Mouse (Mus musculus) adrenal gland, postnatal 4 days (tissue): ENCODE measurements at regions not wholly inside any gene's neighbourhood (a gene's known extent, or its start where the extent isn't known, plus 50 kb on each side); places are given as distances from the start of the nearest gene placed in this dataset.

Experiments
- DNase-seq, 2 experiments: peaks; one replicate each; pipeline ENCODE4 v3.0.0; 2021 to 2022; ENCODE audit warnings: low spot score in 2 of 2, mixed read lengths in 2 of 2

DNA sequence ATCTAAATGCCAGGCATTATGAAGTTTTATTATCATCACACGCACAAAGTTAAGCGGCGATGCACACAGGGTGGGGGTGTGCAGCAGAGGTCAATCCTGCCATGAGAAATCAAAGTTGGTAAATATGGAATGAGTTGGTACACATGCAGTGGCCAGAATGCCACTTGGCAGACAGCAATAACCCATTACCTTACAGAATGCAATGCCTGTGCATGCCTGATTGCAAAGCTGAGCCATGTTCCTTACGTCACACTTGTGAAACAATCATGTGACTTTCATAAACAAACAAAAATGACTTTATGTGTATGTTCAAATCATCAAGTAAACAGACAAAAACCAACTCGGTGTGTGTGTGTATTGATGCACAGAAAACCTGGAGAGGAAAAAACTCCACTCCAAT lies 208.5 kb upstream of the Mkln1 start:
- no peak for DNase-seq

DNA sequence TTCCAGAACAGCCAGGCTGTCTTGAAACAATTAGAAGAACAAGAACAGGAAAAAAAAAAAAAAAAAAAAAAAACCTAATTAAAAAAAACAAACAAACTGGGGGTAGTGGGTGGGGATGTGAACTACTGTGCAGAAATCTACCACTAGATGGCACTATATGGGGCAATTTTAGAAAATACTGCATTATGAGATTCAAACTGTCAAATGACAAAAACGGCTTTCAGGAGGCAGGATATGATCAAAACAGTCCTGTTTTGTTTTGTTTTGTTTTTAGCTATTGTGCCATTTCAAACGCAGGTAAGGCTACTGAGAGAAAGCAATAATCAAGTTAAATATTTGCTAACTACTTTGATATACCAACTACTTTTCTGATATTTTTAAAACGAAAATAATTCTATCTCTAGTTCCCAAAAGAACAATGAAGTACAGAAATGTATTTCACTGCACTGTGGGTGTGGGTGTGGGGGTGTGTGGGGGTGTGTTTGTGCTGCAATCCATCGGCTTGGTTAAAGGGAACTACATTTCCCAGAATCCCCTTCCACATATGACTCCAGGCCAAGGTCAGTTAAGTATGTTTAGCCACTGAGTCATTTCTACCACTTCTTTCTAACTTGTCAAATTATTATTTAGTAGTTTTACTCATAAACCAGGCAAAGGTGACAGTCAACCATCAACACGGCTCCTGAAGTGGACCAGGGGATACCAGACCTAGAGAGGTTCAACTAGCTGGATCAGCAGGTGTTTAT lies 207.7 kb upstream of the Mkln1 start:
- no peak for DNase-seq

DNA sequence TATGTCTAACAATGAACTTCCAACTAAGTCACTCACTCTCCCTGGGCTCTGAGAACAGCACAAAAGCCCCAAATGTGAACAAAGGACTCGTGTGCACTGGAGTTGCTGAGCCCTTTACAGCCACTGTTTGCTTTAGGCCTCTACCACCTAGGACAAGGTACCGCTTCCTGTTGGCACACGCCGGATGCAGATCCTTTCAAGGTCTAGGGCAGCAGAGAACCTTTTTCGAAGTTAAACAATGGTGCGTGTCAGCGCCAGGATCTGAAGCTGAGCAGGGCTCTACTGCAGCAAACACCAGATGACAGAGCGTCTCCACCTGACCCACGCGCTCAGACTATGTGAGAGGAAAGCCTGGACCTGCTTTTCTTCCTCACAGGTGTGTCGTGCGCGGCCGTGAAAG lies 207.0 kb upstream of the Mkln1 start:
- DNase-seq: no peak

DNA sequence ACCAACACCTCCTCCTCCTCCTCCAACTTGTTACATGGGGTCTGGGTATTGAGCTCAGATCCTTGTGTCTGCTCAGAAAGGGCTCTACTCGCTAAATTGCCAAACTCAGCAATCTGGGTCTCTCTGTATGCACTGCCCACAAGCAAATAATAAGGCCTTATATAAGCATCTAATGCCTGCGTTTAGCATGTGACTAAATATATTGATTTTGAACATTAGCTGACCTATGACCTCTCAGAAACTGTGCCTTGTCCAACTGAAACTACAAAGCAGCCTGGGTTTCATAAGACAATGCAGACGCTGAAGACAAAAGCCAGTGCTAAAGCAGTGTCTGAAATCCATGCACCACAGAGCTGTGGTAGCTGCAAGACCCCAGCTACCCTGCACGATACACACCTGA lies 206.3 kb upstream of the Mkln1 start:
- no peak for DNase-seq

DNA sequence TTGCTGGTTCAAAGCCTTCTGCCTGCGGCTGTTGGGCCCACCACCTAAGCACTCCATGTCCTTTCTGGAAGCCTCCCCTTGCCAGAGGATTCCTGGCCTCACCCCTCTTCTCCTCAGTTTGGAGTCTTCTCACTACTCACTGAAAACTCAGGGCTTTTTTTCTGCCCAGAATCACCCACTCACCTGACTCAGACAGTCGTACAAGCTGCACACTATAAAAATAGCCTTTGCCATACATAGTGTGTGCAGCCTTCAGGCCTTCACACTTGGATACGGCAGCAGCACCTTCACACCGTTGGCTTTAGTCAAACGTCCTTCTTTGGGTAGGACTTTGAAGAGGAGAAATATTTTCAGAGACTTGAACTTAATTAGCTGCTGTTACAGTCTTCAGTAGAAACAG lies 205.3 kb upstream of the Mkln1 start:
- no peak for DNase-seq

DNA sequence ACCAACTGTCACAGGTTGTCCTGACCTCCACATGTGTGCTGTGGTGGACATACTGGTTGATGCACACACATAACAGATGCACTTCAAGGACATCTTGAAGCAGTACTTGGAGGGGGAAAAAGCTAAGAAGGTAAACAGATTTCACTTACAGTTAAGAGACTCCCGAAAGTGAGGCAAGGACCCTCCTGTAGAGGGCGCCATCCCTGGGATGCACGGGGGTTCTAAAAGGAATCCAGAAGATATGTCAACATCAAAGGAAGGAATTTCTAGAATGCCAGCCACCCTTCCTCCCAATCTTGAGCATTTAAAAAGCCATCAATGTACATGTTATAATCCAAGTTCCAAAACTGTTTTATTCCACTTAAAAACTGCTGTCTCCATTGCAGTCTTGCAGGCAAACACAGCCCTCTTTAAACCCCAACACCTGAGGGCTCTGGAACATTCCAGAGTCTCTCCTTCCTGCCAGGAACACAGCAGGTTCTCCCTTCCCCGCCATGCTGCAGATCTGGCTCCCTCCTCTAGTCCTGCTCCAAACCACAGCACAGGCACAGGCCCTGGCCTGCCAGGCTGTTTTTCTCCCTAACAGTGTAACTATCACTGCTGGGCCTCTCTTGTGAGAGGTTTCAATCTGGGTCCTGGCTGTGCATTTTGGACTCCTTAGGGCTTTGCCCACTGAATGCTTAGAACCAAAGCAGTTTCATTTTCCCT lies 200.8 kb upstream of the Mkln1 start:
- DNase-seq: no peak

DNA sequence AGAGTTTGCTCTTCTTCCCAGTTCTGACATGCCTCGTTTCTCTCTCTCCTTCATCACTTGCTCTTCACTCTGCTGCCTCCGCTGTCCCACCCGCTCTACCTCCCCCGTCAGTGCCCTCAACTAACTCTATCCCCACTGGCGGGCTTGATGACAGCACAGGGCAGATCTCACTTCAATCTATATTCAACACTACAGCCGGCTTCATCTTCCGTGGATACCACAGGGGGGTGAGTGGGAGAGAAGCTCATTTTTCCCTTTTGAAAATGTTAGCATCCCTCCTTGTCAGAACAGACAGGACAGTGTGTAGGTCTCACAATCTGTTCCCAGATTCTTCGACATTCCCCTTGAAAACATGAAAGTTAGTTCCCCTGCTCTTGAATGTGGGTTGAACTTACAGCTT lies 200.2 kb upstream of the Mkln1 start:
- no peak for DNase-seq

DNA sequence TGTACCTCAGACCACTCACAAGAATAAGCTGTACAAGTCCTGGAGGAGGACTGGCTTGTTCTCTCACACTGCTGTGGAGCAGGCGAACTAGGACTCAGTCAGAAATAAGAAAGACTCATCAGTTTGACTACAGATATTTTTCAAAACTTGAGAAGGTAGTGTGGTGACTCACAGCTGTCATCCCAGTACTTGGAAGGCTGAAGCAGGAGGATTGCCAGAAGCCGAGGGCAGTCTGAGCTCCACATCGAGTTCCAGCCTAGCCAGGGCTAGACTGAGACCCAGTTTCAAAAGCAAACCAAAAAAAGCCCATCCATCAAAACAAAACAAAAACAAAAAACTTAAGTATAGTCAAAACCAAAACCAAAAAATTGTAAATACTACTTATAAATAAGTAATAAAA lies 197.8 kb upstream of the Mkln1 start:
- no peak for DNase-seq

DNA sequence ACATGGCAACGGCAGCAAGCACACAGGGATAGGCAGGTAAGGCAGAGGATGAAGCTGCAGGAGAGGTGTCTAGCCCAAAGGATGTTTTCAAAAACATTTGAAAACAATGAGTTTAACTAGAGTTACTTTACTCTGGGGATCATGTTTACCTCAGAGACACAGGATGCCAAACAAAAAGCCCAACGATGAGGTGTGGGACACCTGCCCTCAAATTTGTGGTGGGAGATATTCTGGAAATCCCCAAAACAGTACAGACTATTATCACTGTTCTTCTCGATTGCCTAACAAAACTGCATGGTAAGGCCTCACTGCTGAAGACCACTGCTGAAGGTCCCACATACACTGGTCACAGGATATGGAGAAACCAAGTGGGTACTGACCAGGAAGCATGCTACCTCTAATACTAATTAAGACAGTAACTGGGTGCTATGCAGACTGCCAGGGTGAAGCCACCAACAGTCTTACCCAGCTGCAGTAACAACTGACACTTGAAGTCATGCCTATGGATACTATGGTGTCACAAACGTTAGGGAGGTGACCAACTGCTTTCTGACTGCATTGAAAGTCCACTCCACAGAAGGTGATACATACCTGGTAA lies 197.1 kb upstream of the Mkln1 start:
- no peak for DNase-seq

DNA sequence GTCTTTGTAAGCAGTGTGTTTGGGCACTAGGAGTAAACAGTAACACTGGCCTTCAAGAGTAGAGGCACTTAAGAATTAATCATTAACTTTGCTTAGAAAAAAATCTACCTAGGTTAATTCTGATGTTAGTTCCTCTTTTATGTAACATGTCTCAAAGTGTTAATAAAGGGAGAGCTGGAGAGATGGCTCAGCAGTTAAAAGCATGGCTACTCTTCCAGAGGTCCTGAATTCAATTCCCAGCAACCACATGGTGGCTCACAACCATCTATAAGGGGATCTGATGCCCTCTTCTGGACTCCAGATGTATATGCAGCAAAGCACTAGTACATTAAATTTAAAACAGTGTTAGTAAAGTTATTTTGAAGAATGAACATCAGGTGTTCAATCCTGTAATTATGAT lies 195.9 kb upstream of the Mkln1 start:
- no peak for DNase-seq

DNA sequence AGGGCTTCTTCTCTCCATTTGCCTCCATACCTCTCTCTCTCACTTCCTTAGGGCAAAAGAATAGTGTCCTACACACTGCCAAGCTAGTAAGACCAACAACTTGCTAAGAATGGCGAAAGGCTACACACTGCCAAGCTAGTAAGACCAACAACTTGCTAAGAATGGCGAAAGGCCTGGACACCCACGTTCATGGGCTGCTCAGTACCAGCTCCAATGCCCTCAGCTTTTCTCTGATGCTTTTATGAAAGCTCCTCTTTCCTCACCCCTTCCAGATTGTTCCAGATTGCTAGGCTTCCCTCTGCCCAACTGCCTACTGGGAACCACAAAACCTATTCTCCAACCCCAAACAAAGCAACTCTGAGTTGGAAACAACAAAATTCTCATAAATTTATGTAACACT lies 194.1 kb upstream of the Mkln1 start:
- no peak for DNase-seq

DNA sequence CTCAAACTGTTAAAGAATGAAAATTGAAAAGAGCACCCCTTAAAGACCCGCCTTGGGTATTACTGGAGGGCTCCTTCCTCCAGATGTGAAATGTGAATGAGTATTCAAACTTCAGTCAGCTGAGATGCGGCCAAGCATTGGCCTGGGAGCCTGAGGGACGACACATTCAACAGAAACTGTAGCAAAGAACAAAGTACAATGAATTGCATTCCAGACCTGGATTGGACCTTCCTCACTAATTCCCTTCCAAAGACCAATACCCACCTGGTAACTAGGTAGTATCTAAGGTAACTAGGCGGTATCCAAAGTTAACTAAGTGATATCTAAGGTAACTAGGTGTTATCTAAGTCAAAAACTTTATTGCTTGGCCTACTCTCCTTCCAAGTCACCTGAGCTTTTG lies 193.7 kb upstream of the Mkln1 start:
- no peak for DNase-seq

DNA sequence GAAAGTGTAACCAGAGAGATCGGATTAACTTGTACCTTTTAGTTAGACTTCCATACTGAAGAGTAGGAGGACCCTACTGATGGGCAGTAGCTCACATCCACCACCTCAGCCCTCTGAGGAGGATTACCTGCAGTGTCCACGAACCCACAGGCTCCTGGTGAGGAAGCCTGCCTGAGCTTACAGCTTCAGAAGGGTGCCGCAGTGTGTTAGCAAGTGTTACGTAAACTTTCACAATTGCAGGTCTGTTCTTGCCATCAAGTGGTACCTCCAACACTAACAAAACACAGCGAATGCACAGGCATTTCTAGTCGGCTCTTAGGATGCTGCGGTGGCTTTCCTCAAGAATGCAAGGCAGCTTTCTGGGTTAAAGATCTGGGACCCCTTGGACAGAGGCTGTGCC lies 192.4 kb upstream of the Mkln1 start:
- DNase-seq: no peak

DNA sequence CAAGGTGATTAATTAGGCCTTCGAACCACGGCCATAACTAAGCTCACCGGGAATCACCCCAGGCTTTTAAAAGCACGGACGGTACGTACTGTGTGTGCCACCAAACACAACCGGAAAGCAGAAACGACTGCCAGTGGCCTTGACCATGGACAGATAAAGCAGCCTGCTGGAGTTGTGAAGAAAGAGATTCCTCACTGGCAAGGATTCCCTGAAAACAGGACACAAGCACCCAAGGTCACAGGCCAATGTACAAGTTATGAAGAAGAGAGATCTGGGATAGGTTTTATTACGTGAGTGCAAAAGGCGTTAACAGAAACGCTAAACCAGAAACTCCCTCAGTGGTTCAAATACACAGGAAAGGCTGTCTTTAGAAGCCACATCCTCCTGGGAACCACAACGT lies 191.3 kb upstream of the Mkln1 start:
- no peak for DNase-seq

DNA sequence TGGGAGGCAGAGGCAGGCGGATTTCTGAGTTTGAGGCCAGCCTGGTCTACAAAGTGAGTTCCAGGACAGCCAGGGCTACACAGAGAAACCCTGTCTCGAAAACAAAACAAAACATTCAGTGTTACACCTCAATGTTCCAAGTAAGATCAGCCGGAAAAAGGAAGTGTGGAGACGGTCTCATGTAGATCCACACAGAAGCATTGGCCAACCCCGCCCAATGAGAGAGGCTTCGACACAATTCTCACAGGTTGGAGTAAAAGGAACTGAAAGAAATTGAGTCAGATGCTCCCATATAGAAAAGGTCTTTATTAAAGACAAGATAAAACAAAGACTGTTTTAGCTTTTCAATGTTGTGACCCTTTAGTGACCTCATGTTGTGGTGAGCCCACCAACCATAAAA lies 190.3 kb upstream of the Mkln1 start:
- DNase-seq: no peak

DNA sequence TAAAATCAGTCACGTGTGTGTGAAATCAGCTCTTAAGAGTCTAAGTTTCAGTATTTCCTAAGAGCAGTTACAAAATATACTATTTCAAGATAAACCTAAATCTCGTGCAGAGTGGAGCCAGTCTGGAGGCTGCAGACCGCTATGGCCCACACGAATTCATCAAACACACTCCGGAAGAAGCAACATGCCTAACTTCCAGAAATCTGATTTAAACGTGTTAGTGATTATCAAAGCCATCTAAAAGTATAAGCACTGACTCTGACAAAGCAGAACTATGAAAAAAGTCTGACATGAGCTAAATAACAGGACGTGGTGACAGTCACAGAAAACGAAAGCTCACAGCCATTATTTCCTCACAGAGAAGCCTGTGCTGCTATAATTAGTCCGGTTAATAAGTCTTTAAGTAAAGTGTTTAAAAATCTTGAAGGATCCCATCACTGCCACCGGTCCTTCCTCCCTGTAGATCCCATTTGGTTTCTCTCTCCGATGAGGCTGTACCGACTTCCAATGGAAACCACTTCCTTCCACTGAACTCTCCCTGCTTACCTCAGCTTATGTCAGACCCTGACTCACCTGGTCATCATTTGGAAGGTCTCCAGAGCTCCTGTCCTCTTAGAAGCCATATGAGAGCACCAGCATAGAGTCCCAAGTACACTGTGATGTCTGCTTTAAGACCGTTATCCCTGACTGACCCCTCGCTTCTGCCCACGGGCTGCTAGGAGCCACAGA lies 189.0 kb upstream of the Mkln1 start:
- no peak for DNase-seq

DNA sequence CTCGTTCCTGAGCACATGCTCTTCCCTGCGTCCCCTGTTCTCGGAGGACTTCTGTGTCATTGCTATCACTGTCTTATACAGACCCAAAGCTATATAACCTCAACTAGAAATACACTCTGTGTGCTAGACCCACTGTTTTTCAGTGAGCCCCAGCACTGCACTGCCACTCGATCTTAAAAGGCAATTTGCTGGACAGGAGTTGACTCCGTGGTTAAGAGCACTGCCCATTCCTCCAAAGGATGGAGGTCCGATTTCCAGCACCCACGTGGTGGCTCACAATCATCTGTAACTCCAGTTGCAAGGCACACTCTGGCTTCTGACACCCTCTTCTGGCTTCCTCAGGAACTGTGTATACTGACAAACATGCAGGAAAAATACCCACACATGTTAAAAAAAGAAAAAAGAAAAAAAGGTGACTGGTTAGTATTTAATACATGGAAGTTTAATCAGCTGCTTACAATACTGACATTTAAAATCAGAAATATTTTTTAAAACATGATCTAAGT lies 188.3 kb upstream of the Mkln1 start:
- DNase-seq: no peak

DNA sequence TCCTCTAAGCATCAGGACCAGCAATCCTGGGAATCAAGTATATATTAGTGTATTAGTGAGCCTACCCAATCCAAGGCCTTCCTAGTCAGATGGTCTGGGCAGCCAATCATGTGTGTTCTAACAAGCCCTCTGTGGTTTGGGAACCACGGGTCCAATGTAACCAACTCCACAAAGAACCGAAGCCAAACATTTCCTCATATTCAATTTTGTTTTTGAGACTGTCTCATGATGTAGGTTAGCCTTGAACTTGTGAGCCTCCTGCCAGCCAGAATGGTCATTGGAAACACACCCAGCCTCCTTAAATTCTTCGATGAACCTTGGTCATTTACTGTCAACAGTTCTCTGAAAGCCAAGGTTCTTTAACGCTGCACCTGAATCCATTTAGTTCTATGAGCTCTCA lies 187.4 kb upstream of the Mkln1 start:
- DNase-seq: no peak

DNA sequence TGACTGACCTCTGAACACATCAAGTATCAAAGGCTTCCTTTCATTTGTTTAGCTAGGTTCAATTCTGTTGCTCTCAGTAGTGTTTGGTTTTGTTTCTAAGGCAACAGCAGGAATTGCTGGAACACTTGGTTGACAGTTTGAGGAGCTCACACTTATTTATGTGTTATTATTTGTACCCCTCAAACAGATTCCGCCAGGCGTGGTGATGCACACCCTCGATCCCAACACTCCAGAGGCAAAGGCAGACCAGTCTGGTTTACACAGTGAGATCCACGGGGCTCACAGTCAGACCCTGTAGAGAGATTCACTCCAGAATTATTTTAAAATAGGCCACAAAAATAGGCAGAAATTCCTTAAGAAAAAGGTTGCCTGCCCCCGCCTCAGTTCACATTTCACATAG lies 186.9 kb upstream of the Mkln1 start:
- DNase-seq: no peak

DNA sequence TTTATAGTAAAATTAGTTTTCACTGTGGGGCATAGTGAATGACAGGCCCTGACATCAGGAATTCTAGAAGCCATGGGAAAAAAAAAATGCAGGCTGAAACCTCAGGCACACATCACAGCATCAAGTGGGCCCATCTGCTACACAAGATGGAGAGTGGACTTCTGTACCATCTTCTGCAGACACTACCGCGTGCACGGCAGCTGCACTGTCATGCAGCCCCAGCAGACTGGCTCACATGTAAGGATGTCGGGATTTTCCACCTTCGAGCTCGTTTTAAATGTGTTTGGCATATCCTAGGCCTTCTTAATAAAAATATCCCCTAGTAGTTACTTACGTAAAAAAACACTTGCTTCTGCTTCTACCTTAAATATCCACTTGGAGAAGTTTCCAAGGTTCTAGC lies 186.5 kb upstream of the Mkln1 start:
- no peak for DNase-seq

DNA sequence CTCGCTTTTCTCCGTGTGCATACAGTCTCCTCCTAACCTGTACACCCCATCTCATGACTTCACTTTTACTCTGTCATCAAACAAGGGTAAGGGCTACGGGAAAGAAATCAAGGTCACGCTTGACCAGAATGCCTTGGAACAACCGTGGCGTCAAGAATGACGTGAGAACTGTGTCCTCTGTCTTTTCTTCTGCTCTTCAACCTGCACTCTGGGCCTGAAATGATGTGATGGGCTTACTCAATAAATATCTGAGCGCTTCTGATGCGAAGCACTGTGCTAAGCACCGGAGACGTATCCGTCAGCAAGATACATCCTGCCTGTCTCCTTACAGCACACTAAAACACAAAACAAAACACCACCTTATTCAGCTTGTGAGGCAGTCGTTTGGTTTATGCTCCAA lies 185.8 kb upstream of the Mkln1 start:
- DNase-seq: no peak

DNA sequence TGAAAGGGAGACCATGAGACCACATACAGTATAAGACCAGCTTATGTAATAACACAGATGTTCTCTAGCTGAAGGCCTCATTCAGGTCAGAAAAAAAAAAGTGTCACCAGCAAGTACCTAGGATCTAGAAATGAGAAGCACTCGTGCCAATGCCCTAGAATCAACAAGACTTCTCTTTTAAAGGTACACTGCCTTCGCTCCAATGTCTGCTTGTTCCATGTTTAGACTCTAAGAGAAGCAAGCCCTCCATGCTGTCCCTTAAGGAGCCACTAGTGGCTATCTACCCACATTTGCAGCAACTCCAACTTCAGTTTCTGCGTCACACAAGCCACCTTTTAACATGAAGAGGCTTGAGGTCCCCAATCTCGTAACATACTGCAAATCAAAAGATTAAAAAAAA lies 185.4 kb upstream of the Mkln1 start:
- no peak for DNase-seq
